Mouse (Mus musculus): Measurements from ENCODE around the gene Naaa. TPM values are rescaled to one million over a fixed set of nuclear protein-coding genes. Genes with fewer than 3 reads are reported as not detected.

Naaa gene
- polyA plus RNA-seq, 1 experiment from 2014 or later, result 24.1 TPM

GRCm38 (mm10) chr5:92302149-92302840 lies 24.3 kb upstream of the Naaa start:
- Histone ChIP-seq H3K27me3 (no peaks in the 10 kb centered on the region), H3K27ac (replicated peaks) (no peak overlapping the region), H3K4me3 (no peak overlapping the region), H3K9me3 (no peaks in the 10 kb centered on the region), H3K4me2 (no peak overlapping the region), H3K9ac (no peak overlapping the region), H3K4me1 (replicated peaks) (no peaks in the 10 kb centered on the region), H3K36me3 (peaks cover 77% of the 10 kb centered on the region)
- WGBS, result 91% methylated on average over 13 of the region's 13 CpGs
- no peak for ATAC-seq (ENCODE audit: low FRiP score, low read depth)

DNA sequence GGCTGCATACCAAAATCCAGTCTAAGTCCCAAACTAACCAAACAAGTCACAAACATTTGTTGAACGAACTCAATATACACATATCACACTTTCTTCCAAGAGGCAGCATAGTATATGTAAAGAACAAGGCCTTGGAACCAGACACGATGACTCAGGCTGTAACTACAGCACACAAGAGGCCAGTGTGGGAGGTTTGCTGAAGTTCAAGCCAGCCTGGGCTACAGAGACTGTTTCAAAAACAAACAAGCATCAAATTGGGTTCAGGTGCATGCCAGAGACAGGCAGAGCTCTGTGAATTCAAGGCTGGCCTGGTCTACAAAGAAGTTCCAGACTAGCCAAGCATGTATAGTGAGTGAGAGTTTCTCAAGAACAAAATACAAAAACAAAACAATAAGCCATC lies 16.6 kb upstream of the Naaa start:
- no peaks in the 10 kb centered on the region for H3K4me1 ChIP-seq (replicated peaks)
- H3K27me3 ChIP-seq, result no peaks in the 10 kb centered on the region
- no peak overlapping the region for H3K9ac ChIP-seq
- WGBS, result 95% methylated on average over 2 of the region's 2 CpGs
- no peak overlapping the region for H3K27ac ChIP-seq (replicated peaks)
- peaks cover 86% of the 10 kb centered on the region for H3K36me3 ChIP-seq
- no peaks in the 10 kb centered on the region for H3K9me3 ChIP-seq
- ATAC-seq (ENCODE audit: low FRiP score, low read depth), result no peak
- no peak overlapping the region for H3K4me3 ChIP-seq
- H3K4me2 ChIP-seq, result no peak overlapping the region

GRCm38 (mm10) chr5:92291652-92292414 lies 13.9 kb upstream of the Naaa start:
- Histone ChIP-seq H3K4me3 (no peak overlapping the region), H3K27ac (replicated peaks) (no peak overlapping the region), H3K27me3 (no peaks in the 10 kb centered on the region), H3K9me3 (no peaks in the 10 kb centered on the region), H3K9ac (no peak overlapping the region), H3K36me3 (peaks cover 86% of the 10 kb centered on the region), H3K4me1 (replicated peaks) (no peaks in the 10 kb centered on the region), H3K4me2 (no peak overlapping the region)
- no peak for ATAC-seq (ENCODE audit: low FRiP score, low read depth)
- 93% methylated on average over 6 of the region's 6 CpGs for WGBS

DNA sequence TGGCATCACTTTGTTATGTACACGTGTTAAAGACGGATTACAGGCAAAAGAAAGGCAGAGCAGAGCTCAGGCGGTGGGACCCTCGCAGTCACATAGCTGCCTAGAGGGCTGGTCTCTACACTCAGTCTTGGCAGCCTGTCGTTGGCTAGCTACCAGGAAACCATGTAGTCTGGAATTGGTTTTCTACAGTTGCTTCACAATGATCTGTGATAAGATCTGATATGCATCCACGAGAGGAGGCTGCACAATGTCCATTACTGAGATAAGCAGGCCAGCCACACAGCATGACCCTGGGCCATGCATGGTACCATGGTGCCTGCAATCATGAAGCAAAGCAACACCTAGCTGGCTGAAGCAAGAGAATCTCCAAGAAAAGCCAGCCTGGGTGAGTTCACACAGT lies 9.9 kb upstream of the Naaa start:
- Histone ChIP-seq H3K4me3 (no peak overlapping the region), H3K27ac (replicated peaks) (no peak overlapping the region), H3K9me3 (no peaks in the 10 kb centered on the region), H3K4me1 (replicated peaks) (no peaks in the 10 kb centered on the region), H3K27me3 (no peaks in the 10 kb centered on the region), H3K4me2 (no peak overlapping the region), H3K9ac (no peak overlapping the region), H3K36me3 (peaks cover 75% of the 10 kb centered on the region)
- 88% methylated on average over 6 of the region's 6 CpGs for WGBS
- ATAC-seq (ENCODE audit: low FRiP score, low read depth), result no peak

GRCm38 (mm10) chr5:92283107-92283506 lies 5.1 kb upstream of the Naaa start:
- no peak overlapping the region for H3K9ac ChIP-seq
- H3K4me2 ChIP-seq, result no peak overlapping the region
- H3K4me3 ChIP-seq, result no peak overlapping the region
- no peak for ATAC-seq (ENCODE audit: low FRiP score, low read depth)
- no peaks in the 10 kb centered on the region for H3K27me3 ChIP-seq
- WGBS, result 76% methylated on average over 3 of the region's 3 CpGs
- H3K36me3 ChIP-seq, result peaks cover 33% of the 10 kb centered on the region
- no peak overlapping the region for H3K27ac ChIP-seq (replicated peaks)
- no peaks in the 10 kb centered on the region for H3K9me3 ChIP-seq
- peaks cover 6% of the 10 kb centered on the region for H3K4me1 ChIP-seq (replicated peaks)

DNA sequence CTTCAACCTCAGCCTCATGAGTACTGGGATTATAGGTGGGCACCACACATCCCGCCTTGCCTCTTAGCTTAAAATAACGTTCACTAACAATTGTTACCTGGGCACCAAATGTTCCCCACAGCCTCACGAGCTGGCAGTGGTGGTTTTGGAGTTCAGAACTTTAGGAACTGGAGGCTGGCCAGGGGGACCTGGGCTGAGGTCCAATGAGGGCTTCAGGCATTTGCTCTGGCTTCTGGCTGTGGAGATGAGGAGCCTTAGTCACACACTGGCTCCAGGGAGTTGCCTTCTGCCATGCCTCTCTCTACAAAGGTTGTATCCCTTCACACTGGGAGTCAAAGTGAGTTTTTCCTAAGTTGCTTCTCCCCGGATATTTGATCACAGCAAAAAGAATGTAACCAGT lies 4.6 kb upstream of the Naaa start:
- Histone ChIP-seq H3K4me3 (no peak overlapping the region), H3K4me2 (no peak overlapping the region), H3K9me3 (no peaks in the 10 kb centered on the region), H3K36me3 (peaks cover 29% of the 10 kb centered on the region), H3K27ac (replicated peaks) (no peak overlapping the region), H3K9ac (no peak overlapping the region), H3K27me3 (no peaks in the 10 kb centered on the region), H3K4me1 (replicated peaks) (peaks cover 7% of the 10 kb centered on the region)
- whole genome bisulfite sequencing, result 76% methylated on average over 4 of the region's 4 CpGs
- ATAC-seq (ENCODE audit: low FRiP score, low read depth), result no peak

- H3K9me3 ChIP-seq, result no peaks in the 10 kb centered on the region
- ATAC-seq (ENCODE audit: low FRiP score, low read depth), result no peak
- no peak overlapping the region for H3K4me3 ChIP-seq
- H3K4me2 ChIP-seq, result peak overlapping the region; percentile 95; the same call in 1 of the 2 replicates
- no peaks in the 10 kb centered on the region for H3K36me3 ChIP-seq
- 87% methylated on average over 10 of the region's 10 CpGs for WGBS
- H3K9ac ChIP-seq, result no peak overlapping the region
- peaks cover 10% of the 10 kb centered on the region for H3K4me1 ChIP-seq (replicated peaks)
- no peaks in the 10 kb centered on the region for H3K27me3 ChIP-seq
- H3K27ac ChIP-seq (replicated peaks), result peak overlapping the region; percentile 28; the same call in 1 of the 2 replicates
Observed at GRCm38 (mm10) chr5:92278942-92279537, 1.1 kb upstream of the Naaa start.

DNA sequence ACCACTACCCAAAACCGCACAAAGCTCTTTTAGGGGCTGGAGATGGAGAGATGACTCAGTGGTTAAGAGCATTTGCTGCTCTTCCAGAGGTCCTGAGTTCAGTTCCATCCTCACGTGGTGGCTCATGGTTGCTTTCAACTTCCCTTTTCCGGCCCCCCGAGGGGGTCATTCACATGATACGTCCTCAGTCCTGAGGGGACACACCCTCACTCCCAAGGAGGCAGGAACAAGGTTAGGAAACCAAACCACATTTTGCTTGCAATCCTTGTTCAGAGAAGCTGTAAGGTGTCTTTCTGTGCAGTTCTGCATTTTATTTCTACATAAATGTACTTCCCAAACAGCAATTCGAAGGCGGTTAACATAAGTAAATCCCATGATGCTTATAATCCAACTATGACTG lies 7.5 kb downstream of the Naaa start:
- no peak overlapping the region for H3K4me3 ChIP-seq
- 87% methylated on average over 7 of the region's 7 CpGs for WGBS
- H3K36me3 ChIP-seq, result no peaks in the 10 kb centered on the region
- no peaks in the 10 kb centered on the region for H3K4me1 ChIP-seq (replicated peaks)
- H3K27me3 ChIP-seq, result no peaks in the 10 kb centered on the region
- no peaks in the 10 kb centered on the region for H3K9me3 ChIP-seq
- H3K4me2 ChIP-seq, result no peak overlapping the region
- no peak for ATAC-seq (ENCODE audit: low FRiP score, low read depth)
- no peak overlapping the region for H3K27ac ChIP-seq (replicated peaks)
- no peak overlapping the region for H3K9ac ChIP-seq

- no peaks in the 10 kb centered on the region for H3K36me3 ChIP-seq
- H3K27me3 ChIP-seq, result no peaks in the 10 kb centered on the region
- no peak overlapping the region for H3K4me3 ChIP-seq
- H3K27ac ChIP-seq (replicated peaks), result peak overlapping the region; percentile 66
- no peak overlapping the region for H3K4me2 ChIP-seq
- no peak overlapping the region for H3K9ac ChIP-seq
- ATAC-seq (ENCODE audit: low FRiP score, low read depth), result peak; percentile 92
- no peaks in the 10 kb centered on the region for H3K9me3 ChIP-seq
- 10% methylated on average over 4 of the region's 4 CpGs for WGBS
- peaks cover 11% of the 10 kb centered on the region; the same call in 1 of the 2 replicates for H3K4me1 ChIP-seq (replicated peaks)
Observed at GRCm38 (mm10) chr5:92263761-92264359, 14.1 kb downstream of the Naaa start.

- ATAC-seq (ENCODE audit: low FRiP score, low read depth), result no peak
- no peak overlapping the region for H3K27ac ChIP-seq (replicated peaks)
- no peak overlapping the region for H3K4me3 ChIP-seq
- no peak overlapping the region for H3K4me2 ChIP-seq
- WGBS, result 93% methylated on average over 8 of the region's 8 CpGs
- no peaks in the 10 kb centered on the region for H3K9me3 ChIP-seq
- H3K36me3 ChIP-seq, result no peaks in the 10 kb centered on the region
- H3K9ac ChIP-seq, result no peak overlapping the region
- H3K27me3 ChIP-seq, result no peaks in the 10 kb centered on the region
- peaks cover 11% of the 10 kb centered on the region; the same call in 1 of the 2 replicates for H3K4me1 ChIP-seq (replicated peaks)
Observed at GRCm38 (mm10) chr5:92262646-92263045, 15.3 kb downstream of the Naaa start.

DNA sequence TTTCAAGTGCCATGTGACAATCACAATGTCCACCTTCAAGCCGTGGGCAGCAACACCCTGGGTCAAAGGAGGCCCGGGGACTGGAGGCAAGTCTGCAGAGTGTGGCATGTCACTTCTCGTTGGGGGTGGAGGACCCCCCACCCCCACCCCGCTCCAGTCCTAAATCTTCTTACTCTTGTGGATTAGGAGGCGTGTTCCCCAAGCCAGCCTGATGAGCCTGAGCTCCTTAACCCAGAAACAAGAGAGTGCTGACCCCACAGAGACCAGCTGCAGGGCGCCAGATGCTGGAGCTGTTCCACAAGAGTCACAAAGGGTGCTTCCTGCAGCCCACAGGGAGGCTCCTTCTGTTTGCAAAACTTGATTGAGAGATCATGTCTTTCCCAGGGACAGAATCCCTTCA lies 21.8 kb downstream of the Naaa start, which contains the start of gene Ppef2:
Ppef2 (minus strand) TSS at position 61 of the 400 bp plus-strand sequence.
- Histone ChIP-seq H3K36me3 (no peaks in the 10 kb centered on the region), H3K9me3 (no peaks in the 10 kb centered on the region), H3K9ac (no peak within 1 kb of the TSS), H3K4me1 (replicated peaks) (peaks cover 9% of the 10 kb centered on the region), H3K4me2 (no peak within 1 kb of the TSS), H3K4me3 (no peak within 1 kb of the TSS), H3K27me3 (no peaks in the 10 kb centered on the region), H3K27ac (replicated peaks) (no peak within 1 kb of the TSS)
- no peak for ATAC-seq (ENCODE audit: low FRiP score, low read depth)
- 24% methylated on average over 6 of the region's 6 CpGs for WGBS

- WGBS, result 64% methylated on average over 6 of the region's 6 CpGs
- H3K9ac ChIP-seq, result no peak overlapping the region
- no peaks in the 10 kb centered on the region for H3K27me3 ChIP-seq
- H3K27ac ChIP-seq (replicated peaks), result no peak overlapping the region
- H3K36me3 ChIP-seq, result no peaks in the 10 kb centered on the region
- no peak for ATAC-seq (ENCODE audit: low FRiP score, low read depth)
- peaks cover 9% of the 10 kb centered on the region for H3K4me1 ChIP-seq (replicated peaks)
- H3K4me3 ChIP-seq, result no peak overlapping the region
- 0 out of 2 replicates have a peak, but pooled peaks cover 3% of the 10 kb centered on the region for H3K9me3 ChIP-seq
- no peak overlapping the region for H3K4me2 ChIP-seq
Observed at GRCm38 (mm10) chr5:92254476-92254875, 23.5 kb downstream of the Naaa start.
